Mouse (Mus musculus) gastrocnemius, postnatal 25 days (tissue): ENCODE measurements at regions not wholly inside any gene's neighbourhood (a gene's known extent, or its start where the extent isn't known, plus 50 kb on each side); places are given as distances from the start of the nearest gene placed in this dataset.

Experiments
- DNase-seq: peaks from one replicate; pipeline ENCODE4 v3.0.0; 2022

DNA sequence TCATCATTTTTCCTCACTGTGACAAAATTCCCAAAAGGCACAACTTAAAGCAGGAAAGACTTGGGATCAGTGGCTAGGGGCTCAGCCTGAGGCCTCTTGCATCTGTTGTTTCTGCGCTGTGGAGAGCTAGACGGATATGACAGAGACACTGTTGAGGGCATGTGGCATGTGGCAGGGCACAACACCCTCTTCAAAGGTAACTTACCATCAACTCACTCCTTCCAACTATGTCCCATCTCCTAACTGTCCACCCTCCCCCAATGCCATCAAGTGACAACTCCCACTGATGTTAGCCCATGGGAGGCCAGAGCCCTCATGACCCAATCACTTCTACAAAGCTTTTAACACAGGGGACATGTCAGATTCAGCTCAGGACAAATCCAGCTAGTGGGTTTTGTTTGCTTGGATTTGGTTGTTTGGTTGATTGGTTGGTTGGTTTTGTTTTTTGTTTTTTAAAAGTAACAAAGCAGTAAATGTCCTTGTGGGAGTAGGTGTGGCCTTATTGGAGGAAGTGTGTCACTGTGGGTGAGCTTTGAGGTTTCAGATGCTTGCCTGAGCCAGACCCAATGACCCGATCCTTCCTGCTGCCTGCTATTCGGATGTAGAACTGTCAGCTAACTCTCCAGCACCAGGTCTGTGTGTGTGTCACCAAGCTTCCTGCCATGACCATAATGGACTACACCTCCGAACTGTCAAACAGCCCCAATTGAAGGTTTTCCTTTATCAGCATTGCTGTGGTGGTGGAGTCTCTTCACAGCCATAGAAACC, 53.2 kb upstream of the Lef1 start:
- DNase-seq: no peak

GRCm38 (mm10) chr3:131054241-131054972, 55.9 kb upstream of the Lef1 start:
- no peak for DNase-seq

DNA sequence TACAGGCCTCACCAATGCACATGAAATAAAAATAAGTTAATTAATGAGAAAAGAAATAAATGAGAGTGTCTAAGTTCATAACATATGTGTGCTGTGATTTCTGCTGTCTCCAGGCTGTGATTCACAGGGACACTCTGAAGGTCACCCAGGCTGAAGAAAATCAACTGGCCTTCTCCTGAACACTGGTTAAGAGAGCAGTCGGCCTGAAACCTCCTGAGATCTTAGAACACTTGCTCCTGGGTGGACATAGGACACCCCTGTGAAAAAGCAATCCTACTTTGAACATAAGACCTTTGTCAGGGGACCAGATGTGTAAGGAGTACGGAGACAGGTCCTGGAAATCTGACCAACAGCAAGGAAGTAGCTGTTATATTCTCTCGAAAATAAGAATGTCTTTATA, 62.6 kb upstream of the Lef1 start:
- DNase-seq: no peak

DNA sequence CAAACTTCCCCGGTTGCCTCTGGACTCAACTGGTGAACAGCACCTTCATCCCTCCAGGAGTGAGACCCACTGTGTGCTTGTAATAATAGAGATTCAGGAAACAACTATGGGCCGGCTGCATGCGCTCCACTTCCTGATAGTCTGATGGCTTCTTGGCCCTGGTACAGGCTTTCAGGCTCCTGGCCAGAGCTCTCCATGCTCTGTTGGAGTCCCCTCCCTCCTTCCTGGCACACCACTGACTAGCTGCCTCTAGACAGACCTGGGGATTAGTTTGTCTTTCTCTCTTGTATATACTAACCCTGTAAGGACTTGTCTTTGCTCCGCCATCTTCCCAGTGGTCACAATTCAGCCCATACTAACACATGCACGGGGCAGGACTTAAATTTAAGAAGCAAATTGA, 63.9 kb upstream of the Lef1 start:
- DNase-seq: no peak

DNA sequence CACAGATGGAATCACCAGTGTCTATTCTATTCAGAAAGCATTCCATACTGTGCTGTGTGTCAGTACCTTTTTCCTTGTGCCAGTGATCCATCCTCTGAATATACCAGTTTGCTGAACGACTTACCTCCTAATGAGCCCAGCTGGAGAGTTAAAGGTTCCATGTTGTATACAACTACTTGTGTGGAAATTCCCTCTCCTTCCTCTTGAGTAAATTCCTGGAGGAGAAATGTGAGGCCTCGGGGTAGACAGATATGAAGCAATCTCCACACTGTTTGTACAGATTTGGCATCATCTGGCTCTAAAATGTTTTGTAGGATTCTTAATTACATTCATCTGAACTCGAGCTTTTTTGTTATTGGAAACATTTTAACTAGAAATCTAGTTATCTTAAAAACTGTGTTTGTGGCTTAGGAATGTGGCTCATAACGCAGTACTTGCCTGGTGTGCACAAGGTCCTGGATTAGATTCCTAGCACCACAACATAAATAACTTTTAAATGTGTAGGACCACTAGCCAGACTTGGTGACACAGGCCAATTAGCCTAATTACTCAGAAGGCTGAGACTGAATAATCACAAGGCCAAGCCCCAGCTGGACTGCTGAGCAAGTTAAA, 70.0 kb upstream of the Lef1 start:
- DNase-seq: no peak

GRCm38 (mm10) chr3:131037095-131037494, 73.2 kb upstream of the Lef1 start:
- no peak for DNase-seq

GRCm38 (mm10) chr3:131034774-131035173, 75.5 kb upstream of the Lef1 start:
- DNase-seq: no peak

DNA sequence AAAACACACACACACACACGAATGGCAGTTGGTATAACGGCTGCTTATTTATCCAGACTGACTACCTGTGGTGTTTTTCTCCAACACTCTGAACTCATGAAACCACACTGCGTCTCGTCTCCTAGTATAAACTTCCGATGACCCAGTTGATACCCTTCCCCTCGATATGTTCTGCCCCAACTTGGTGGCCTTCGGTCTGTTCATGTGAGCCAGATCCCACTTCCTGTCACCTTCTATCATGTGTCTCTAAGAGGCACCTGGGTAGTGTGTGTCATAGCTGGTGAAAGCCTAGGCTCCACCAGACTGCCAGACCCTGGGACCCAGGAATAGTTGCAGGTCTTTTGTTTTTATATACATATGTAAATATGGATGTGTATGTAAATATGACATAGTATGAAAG, 83.9 kb upstream of the Lef1 start:
- DNase-seq: no peak

- DNase-seq: peak; percentile 37
Measured at GRCm38 (mm10) chr3:131019163-131019956, 90.9 kb upstream of the Lef1 start.

DNA sequence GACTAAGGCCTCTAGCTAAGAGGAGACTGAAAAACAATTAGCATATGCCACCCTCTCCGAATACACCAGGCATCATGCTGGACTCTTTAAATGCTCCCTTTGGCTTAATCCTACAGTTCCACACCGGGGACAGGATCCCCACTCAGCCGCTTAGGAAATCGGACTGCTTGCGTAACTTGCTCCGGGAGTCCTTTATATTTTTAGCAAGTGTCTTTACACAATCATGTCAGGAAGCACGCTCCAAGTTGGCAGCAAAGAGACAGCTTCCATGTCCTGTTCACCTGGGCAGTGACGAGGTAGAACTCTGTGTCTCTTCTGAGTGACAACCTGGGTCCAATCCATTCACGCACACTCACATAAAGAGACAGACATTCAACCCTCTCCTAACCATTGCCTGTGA, 92.4 kb upstream of the Lef1 start:
- no peak for DNase-seq

DNA sequence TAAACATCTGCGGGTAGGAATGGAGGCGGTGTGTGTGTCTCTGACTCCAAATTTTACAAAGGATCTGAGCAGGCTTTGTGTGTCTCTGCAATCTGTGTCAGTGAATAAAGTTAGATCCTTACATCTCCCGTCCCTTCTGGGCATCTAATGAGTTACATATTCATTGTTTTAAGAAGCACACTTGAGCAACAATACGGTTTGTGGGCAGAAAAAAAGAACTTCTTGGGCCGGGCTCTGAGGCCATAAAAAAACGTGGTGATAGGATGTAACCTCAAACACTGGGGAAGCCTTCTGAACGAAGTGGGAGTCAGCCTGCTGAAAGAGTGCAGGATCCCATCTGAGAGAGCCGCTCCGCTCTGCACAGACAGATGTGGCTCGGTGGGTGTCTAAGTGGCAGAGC, 94.2 kb upstream of the Lef1 start:
- DNase-seq: no peak

GRCm38 (mm10) chr3:131014092-131014716, 96.1 kb upstream of the Lef1 start:
- no peak for DNase-seq

GRCm38 (mm10) chr3:131000701-131001100, 109.6 kb upstream of the Lef1 start:
- DNase-seq: no peak

DNA sequence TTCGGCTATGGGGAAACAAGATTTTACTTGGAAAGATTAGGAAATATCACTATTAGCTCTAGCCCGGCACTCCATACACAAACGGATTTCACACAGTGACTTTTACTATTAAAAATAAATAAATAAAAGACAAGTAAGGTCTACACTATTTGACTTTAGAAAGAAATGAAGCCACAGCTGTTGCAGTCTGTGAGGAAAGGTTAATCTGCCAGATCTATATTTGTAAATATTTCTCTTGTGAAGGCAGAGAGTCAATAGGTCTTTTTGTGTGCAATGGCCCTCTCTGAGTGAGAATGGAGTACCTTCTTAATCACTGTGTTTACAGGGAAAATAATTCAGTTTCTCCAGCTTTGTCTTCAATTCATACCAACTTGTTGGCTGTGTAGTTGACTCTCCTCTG, 110.0 kb upstream of the Lef1 start:
- DNase-seq: no peak

GRCm38 (mm10) chr3:130999818-131000217, 110.5 kb upstream of the Lef1 start:
- DNase-seq: no peak

DNA sequence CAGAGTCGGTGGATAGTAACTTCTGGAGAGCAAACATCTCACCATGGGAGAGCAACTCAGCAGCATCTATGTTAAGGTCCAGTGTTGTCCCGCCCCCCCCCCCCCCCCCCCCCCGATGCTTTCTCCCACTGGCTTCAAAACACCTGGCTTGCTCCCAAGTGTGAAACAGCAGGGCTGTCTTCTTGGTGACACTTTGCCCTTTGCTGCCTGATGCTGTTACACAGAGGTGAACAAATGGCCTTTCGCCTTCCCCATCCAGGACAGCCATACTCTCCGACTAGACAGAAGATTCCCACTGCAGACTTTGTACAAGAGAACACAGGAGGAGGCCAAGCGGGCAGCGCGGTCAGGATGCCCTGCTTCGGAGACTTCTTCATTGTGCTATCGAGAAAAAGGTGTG, 111.8 kb upstream of the Lef1 start:
- no peak for DNase-seq

DNA sequence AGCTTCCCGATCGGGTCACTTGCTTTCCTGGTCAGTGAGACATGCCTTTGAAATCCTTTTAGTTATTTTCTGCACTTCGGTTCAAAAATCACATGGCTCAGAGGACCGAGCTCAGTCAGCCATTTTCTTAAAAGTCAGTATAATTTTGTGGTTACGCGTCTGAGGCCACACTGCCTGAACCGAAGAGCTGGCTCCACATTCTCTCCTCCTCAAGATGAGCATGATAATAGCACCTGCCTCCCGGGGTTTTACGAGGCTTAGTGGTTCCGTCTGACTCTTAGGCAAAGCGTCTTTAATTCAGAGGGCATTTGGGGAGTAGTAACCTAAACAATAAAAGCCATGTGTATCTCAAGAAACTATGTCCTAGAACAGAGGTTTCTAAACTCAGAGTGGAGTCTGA, 113.5 kb upstream of the Lef1 start:
- DNase-seq: no peak

GRCm38 (mm10) chr3:130991971-130992370, 118.3 kb upstream of the Lef1 start:
- no peak for DNase-seq

- no peak for DNase-seq
Measured at GRCm38 (mm10) chr3:130986708-130987107, 123.6 kb upstream of the Lef1 start.

- DNase-seq: no peak
Measured at GRCm38 (mm10) chr3:130986101-130986500, 124.2 kb upstream of the Lef1 start.

- DNase-seq: no peak
Measured at GRCm38 (mm10) chr3:130981566-130981965, 128.7 kb upstream of the Lef1 start.

- no peak for DNase-seq
Measured at GRCm38 (mm10) chr3:130978986-130979642, 131.2 kb upstream of the Lef1 start.
